ENCODE assay signal across 25 mouse cellular contexts in the genomic region with DNA sequence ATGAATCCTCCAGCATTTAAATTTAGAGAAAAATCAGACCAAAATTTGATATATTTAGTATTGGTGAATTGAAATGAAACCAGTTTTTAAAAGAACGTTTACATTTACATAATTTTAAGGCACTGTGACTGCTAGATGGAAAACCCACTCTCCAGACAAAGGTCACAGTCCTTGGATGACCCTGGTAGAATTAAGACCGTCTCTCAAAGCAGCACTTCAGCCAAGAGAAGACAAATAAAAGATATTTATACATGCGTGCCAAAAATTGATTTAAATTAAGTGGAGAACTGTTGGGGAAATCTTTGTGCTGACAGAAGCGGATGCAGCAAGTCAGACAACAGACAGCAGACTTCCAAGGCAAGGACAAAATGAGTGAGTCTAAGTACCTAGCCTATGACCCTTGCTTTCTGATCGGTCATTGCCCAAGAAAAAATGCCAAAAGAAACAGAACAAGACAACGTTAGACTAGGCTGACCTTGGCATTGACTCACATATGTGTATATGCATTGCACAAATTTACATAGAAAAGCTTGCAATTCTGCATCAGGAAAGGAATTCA.
"Had no signal": no experiment of that assay in that cellular context is flagged by ENCODE, and none has a peak within 500 bp of the region (broad histone marks: within the 10 kb centered on the region; RNA-seq: fewer than 3 reads in every experiment).

No protein-coding gene starts in this region.

- H3K4me1 ChIP-seq: heart, embryonic 10.5 days; heart, embryonic 12.5 days; hindbrain, embryonic 10.5 days; hindbrain, embryonic 12.5 days; intestine, embryonic 15.5 days; limb, embryonic 10.5 days; limb, embryonic 12.5 days had no signal

- H3K4me3 ChIP-seq: gastrocnemius, adult 2 months; heart, embryonic 10.5 days; heart, embryonic 12.5 days; hindbrain, embryonic 10.5 days; hindbrain, embryonic 12.5 days; intestine, embryonic 15.5 days; layer of hippocampus, adult 2 months; left cerebral cortex, adult 2 months; limb, embryonic 10.5 days; limb, embryonic 12.5 days had no signal

- H3K4me2 ChIP-seq: heart, embryonic 12.5 days; hindbrain, embryonic 12.5 days; hindbrain, embryonic 14.5 days; intestine, embryonic 15.5 days; limb, embryonic 12.5 days had no signal

- H3K27me3 ChIP-seq: heart, embryonic 12.5 days; hindbrain, embryonic 12.5 days; intestine, embryonic 15.5 days; limb, embryonic 12.5 days had no signal

- DNase-seq: gastrocnemius, adult 2 months; gastrocnemius, postnatal 10 days; gastrocnemius, postnatal 25 days; heart, adult 18-20 months; heart, postnatal 10 days; heart, postnatal 4 days; kidney, adult 18-20 months; kidney, adult 8-10 months; kidney, postnatal 10 days; kidney, postnatal 25 days; kidney, postnatal 4 days had no signal

- H3K9ac ChIP-seq: heart, embryonic 12.5 days; hindbrain, embryonic 12.5 days; hindbrain, embryonic 14.5 days; intestine, embryonic 15.5 days; limb, embryonic 12.5 days had no signal

- H3K36me3 ChIP-seq: hindbrain, embryonic 10.5 days; hindbrain, embryonic 12.5 days; intestine, embryonic 15.5 days; limb, embryonic 10.5 days; limb, embryonic 12.5 days had no signal

- H3K27ac ChIP-seq: gastrocnemius, adult 2 months; heart, embryonic 10.5 days; hindbrain, embryonic 10.5 days; hindbrain, embryonic 12.5 days; hindbrain, embryonic 14.5 days; intestine, embryonic 15.5 days; layer of hippocampus, adult 2 months; left cerebral cortex, adult 2 months; limb, embryonic 10.5 days; limb, embryonic 12.5 days had no signal

- ATAC-seq: forebrain, embryonic 16.5 days; hindbrain, embryonic 16.5 days; inflammation-experienced regulatory T-cells, adult 6 months; intestine, embryonic 15.5 days; intestine, postnatal 0 days had no signal

- H3K9me3 ChIP-seq: heart, embryonic 10.5 days; heart, embryonic 12.5 days; hindbrain, embryonic 10.5 days; hindbrain, embryonic 12.5 days; intestine, embryonic 15.5 days; limb, embryonic 10.5 days; limb, embryonic 12.5 days had no signal
